Mouse (Mus musculus) kidney, postnatal 36 days (tissue): ENCODE measurements around the gene Gipc3.

Experiments
- DNase-seq, 2 experiments: peaks; one replicate each; pipeline ENCODE4 v3.0.0; 2021 to 2022; ENCODE audit warnings: mixed read lengths in 2 of 2

Gipc3 gene

DNA sequence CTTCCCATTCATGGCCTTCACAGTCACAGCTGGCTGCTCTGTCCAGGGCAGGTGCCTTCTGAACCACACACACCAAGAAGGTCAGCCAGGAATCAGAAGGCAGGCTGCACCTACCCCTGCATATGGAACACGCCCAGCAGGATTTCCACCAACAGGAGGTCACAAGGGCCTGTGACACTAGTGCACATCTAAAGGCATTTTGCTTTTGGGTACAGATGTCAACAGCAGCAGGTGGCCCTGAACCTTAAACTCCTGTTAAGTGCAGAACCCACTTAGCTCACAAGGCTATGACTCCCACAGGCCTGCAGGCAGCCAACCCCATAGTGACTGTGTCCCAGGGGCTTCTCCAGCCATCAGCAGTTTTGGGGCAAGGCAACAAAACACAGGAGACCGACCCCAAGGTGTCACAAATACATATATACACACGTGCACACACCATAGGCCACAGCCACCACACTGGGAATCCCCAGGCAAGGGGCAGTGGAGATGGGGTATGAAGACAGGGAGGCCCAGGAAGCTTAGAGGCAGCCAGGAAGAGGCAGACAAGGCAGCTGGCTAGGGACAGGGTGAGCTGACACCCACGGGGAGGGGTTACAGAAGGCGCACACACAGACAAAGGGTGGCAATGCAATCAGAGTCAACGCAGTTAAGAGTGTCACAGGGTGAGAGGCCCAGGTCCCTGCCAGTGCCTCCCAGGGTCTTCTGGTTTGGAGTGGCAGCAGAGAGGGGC is 23.6 kb upstream of the Gipc3 start:
- peak; percentile 46 to 49 for DNase-seq

DNA sequence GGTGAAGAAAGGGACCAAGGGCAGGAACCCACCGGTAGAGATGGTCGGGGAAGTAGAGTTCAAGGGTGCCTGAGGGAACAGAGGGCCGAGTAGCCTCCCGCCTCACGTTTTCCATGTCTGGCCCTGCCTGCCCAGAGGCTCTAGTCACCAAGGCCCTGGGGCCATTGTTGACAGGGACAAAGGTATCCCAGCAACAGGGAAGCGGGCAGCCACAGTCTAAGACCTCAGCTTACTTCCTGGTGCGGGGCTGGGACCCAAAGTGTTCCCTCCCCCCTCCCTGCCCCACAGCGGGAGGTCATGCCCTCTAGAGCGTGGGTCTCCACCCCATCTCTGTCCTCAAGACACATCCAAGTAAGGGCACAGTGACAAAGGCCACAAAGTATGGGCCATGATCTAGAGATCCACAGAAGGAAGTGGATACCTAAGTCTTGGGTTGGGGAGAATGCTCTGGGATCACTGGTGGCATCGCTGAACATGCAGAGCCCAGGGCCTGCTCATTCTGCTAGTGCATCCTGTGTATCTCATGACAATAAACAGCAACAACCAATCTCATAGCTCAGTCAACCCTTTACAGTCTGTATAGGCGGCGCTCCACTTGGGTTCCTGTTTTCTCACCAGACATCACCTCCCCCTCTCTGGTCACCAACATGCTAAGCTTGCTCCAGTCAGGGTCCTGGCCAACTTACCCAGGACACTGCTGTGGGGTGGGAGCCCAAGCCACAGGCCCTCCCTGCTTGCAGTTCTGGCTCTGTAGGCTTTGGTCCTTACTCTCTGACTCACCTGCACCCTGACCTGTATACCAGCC is 22.8 kb upstream of the Gipc3 start, which contains the start of gene 4930404N11Rik:
Gene 4930404N11Rik, minus strand, starts transcription at position 145 of the 805 bp plus-strand sequence.
- no peak for DNase-seq

DNA sequence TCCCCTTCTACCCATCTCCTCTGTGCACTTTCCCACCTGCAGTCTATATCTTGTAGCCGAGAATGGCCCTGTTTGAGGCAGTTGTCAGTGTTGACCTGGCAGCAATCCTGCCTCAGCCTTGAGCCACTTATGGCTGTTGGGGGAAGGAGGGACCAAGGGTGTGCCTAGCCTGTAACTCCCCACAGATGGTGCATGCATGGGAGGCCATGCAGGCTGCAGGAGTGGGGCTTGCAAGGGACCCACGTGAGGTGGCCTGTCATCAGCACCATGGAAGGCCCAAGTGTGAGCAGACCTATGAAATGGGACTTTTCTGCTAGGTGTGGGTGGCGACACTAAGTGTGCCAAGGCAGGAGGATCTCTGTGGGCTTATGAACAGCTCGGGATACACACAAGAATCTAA is 22.0 kb upstream of the Gipc3 start:
- DNase-seq: no peak

DNA sequence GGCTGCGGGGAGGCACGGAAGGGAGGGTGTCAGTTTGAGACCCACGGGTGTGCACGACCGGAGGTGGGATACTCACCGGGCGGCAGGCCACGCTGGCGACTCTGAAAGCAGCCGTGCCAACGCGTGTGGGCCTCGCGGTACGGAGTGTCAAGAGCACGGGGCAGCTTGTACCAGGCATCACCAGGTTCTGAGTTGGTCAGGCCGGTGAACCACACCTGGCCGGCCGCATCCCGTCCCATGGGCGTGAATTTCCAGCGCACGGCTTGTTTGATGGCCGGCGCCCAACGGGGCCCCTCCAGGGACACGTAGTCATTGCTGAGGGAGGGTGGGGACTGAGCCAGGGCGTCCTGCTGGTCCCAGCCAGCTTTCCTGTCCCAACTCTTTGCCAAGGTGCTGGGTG is 21.6 kb upstream of the Gipc3 start:
- peak in 1 of 2 experiments; percentile 37 for DNase-seq

DNA sequence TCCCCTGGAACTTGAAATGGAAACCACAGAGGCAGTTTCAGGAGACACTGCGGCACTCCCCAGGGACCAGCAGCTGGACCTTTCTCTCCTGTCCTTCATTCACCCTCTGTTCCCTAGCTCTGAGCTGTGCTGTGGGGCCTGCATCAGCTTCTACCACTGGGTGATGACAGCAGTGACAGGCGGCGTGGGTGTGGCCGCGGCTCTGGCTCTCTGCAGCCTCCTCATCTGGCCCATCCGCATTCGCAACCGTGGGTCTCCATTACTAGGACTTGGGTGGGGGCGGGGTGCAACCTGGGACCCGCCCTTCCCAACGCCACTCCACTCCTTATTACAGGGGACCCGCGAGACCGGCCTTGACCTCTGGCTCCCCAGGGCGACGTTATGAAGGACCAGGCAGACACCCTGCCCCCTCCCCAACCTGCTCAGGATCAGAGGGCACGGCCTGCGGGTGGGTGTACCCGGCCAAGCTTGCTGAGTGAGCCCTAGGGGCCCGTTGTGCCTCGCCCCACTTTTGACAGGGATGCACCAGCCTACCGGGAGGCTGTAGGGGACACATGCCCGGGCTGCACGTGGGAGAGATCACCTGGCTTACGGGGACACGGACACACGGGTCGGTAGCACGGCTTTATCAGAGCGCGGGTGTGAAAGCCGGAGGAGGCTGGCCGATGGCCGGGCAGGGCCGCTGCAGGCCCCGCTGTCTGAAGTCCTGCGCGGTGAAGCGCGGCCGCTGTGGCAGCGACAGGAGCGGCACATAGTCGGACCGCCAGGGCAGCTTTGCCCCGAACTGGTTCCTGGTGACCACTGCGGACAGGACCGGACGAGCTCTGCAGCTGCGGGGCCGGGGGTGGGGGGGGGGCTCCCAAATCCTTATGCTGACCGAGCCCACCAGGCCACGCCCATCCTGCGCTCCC is 20.6 kb upstream of the Gipc3 start:
- peak in 1 of 2 experiments; percentile 78 for DNase-seq

DNA sequence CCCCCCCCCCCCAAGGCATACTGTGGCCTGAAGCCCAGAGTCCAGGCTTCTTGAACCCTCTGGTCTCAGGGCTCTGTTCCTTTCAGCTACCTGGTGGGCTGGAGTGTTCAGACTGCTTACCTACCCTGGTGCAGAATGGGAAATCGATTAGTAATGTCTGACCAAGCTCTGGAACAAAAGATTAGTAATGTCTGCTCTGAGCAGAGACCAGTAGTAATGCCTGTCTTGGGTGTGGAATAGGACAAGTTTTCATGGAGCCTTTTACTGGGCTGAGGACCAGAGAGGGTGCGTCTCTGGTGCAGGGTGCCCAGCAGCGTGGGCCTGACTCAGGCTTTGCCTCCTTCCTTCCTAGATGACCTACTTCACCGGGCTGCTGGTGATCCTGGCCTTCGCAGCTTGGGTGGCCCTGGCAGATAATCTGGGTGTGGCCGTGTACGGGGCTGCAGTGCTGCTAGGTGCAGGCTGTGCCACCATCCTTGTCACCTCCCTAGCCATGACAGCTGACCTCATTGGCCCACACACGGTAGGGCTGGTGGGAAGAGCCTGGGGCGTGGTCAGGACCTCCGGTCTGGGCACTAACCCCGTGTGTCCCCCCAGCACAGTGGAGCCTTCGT is 19.4 kb upstream of the Gipc3 start:
- DNase-seq: no peak

DNA sequence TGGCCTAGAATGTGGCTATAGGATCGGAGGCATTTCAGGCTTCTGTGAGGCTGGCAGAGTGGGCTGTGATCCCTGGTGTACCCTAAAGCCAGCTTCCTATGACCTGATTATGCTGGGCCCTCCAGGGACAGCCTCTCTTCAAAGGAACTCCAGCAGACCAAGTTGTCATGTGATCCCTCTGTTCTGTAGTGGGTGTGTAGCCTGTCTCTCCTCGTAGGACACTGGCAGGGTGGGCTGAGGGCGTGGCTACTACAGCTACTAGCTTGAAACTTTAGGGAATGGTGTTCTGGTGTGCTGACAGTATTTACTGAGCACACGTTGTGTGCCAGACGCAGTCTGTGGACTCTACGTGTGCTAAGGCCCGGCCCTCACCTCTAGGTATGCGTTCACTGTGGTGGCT is 17.7 kb upstream of the Gipc3 start:
- DNase-seq: no peak

DNA sequence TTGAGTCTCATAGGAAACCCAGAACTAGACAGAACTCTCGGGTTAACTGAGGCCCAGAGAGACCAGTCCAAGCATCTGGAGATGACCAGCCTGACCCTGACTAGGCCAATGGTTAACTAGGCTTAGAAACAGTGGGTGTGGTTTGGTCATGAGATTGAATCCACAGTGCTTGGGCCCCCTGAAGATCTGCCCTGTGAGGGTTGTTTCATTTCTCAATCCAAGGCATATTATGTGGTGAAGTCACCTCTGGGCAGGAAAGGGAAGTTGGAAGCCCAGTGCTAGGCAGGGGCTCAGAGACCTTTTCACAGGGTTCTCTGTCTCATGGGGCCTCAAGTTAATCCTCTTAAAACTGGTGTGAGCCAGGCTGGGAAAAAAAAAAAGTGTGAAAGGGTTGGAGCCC is 15.8 kb upstream of the Gipc3 start:
- peak; percentile 53 to 75 for DNase-seq

DNA sequence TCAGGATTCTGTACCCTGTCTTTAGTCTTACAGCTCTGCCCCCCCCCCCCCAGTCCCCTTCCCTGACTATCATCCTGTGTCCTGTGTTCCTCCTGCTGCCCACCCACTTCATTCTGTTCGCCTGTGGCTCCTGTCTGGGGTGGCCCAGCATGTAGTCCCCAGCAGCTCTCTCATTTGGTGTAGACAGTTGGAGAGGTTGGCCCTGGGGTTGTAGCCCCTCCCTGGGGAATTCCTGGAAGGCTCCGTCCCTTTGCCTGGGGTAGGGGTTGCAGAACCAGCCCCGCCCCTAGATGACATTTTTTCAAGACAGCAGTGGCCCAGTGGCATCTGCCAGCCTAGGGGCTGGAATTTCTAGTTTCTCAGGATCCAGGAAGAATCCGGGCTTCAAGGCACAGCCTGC is 15.1 kb upstream of the Gipc3 start:
- DNase-seq: no peak

DNA sequence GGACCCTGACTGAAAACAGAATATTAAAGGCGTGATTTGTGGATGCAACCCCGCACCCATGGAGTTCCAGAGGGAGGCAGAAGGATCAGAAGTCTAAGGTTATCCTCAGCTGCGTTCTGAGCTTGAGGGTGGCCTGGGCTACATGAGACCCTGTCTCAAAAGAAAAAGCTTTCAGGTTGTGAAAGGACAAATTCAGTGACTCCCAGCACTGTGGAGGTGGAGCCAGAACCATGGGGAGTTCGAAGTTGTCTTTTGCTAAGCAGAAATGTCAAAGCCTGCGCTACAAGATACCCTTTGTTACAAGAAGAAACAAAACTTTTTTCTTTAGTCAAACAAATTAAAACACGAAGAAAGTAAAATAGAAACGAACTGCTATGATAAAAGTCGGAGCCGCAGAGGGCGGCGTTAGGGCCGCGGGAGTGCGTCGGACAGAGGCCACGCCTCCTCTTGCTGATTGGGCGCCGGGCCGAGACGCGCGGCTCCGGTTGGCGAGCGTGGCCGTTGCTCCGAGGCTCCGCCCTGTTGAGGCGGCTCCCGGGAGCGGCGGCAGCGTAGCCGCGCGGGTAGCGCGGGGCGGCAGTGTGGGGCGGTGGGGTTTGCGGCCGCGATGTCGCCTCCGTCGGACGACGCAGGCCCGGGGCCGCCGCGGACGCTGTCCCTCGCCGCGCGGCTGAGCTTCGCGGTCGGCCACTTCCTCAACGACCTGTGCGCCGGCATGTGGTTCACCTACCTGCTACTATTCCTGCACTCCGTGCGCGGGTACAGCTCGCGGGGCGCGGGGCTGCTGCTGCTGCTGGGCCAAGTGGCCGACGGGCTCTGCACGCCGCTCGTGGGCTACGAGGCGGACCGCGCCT is 14.2 kb upstream of the Gipc3 start, which contains the start of gene Mfsd12:
Gene Mfsd12, plus strand, starts transcription at position 501 of the 854 bp plus-strand sequence.
- peak; percentile 94 to 96 for DNase-seq

DNA sequence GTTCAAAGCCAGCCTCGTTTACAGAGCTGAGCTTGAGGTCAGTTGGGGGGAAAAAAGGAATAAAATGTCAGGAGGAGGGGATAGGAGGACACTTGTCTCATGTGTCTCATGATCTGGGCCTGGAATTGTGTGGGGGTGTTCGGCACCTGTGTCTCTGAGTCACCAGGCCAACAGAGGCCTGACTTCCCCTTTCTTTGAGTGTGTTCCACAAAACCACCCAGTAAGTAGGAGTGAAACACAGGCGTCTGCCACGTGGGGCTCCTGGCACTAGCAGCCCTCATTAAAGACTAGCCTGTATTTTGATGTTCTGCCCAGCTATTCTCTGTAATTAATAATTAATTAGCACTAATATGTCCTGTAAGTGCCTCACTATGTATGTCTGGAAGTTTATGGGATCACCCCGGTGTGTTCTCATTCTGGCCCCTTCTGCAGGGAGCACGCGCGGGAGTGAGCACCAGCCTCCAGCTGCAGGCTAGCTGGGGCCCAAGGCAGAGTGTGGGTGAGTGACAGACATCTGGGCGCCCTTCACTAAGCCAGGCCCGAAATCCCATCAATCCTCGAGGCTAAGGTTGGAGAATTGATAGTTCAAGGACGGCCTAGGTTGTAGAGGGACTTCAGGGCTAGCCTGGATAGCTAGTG is 13.4 kb upstream of the Gipc3 start:
- DNase-seq: peak; percentile 60 to 62

DNA sequence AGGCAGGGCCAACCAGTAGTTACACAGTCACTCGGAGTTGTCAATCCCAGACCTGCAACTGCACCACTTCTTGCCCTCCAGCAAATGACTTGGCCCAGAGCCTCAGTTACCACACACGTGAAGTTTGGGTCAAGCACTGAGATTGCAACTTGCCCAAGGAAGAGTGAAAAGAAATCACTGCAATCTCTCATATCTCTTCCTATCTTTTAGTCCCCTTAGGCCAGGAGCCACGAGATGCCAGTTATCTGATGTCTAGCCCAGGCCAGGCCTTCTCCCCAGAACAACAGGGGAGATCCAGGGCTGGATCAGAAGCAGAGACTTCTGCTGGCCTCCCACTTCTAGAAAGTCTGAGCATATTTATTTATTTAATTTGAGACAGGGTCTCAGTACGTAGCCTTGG is 12.5 kb upstream of the Gipc3 start:
- DNase-seq: no peak

DNA sequence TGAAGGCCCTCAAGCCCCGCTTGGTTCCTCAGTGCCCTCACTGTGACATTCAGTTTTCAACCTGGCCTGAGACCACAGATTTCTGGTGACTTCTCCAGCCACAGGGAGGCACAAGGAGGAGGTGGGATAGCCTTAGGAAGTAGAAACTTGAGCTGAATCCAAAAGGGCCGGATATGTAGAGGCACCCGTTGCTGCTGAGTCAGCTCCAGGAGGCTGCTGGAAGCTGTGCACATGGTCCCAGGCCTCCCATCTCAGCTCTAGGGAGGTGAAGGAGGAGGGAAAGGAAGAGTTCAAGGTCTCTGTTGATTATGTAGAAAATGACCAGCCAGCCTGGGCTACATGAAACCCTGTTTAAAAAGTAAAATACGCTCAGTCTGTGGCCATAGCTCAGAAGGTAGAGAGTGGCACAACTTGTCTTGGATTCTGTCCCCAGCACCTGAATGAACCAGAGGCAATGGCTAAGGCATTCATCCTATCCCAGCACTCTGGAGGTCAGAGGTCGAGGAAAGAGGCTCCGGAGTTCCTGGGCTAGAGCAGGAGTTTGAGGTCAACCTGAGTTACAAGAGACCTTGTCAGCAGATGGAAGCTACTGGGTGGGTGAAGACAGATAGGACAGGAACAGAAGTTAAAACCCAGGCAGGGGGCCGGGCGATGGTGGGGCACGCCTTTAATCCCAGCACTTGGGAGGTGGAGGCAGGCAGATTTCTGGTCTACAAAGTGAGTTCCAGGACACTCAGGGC is 11.8 kb upstream of the Gipc3 start:
- DNase-seq: no peak

DNA sequence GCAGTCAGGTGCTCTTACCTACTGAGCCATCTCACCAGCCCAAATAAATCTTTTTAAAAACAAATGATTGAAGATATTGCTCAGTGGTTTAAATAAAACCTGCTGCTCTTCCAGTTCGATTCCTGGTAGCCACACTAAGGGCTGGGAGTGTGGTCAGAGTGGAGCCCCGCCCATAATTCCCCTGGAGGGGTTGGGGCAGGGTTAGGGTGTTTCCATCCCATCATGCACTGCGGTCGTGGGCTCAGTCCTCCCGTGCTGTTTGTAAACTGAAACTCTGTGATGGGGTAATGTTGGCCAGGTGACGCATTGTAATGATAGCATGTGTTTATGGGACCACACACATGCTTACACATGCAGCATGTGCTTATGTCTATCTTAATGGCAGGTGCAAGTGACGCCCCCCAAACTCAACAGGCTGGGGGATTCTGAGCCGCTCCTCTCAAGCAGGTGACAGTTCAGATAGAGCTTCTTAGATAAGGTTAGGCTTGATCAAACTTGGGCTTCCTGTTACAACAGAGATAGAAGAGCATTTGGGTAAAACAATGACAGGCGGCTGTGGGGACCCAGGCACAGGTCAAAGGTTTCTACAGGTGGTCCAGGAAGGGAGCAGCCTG is 8.7 kb upstream of the Gipc3 start:
- no peak for DNase-seq

DNA sequence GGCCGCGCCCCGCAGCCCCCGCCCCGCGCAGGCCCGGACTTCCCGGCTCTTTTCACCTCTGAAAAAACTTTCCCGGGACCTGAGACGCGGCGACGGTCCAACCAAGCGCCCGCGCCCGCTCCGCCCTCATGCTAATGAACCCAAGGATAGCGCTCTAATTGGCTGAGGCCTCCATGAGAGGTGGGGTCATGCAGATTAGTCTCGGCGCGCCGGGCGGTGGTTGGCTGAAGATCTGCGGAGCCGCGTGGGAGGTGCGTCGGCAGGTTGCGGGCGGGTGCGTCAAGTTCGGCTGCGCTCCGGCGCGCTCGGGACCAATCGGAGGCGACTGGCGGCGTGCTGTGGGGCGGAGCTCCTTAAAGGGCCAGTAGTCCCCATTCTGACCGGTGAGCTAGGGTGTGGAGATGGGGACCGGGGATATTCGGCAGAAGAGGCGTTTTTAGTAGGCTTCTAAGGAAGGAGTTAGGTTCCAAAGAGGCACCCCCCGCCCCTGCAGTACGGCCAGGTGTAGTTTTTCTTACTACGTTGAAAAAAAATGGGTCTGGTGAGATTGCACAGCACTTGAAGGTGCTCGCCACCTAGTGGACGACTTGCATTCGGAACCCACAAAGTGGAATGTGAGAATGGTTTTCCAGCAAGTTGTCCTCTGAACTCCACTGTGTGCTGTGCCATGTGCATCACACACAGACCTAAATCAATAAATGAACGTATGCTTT is 7.4 kb upstream of the Gipc3 start, which contains the start of gene Hmg20b:
Gene Hmg20b, minus strand, starts transcription at position 130 of the 713 bp plus-strand sequence.
- peak; percentile 100 for DNase-seq

DNA sequence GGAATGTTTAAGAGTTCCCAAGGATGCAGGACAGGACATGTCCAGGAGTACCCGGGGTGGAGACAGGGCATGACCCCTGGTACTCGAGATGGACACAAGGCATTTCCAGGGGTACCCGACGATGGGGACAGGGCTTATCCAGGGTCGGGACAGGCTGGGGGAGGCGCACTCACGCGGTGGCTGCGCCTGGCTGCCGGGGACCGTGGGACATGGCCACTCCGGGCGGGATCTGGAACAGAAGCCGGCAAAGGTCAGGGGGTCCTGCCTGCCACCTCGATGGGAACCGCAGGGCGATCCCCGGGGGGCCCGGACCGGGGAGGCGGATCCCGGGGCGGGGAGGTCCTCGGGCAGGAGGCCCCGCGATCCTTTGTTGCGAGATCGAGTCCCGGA is 6.9 kb upstream of the Gipc3 start:
- DNase-seq: no peak

DNA sequence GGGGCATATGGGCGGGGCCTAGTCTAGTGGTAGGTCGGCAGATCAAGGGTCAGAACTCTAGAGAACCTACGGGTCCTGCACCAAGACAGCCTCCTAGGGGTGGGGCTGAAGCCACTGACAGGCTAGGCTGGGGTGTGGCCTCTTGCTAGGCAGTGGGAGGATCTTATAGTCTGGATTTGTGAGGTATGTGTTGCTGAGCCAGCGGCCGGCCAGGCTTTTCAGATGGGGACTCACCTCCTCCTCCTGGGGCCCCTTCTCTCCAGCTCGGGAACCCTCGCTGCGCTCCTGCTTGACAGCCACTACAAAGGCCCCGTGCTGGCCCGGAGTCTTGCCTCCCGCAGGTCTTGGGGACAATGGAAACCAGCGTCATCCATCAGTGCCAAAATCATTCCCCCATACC is 6.1 kb upstream of the Gipc3 start:
- peak; percentile 76 to 78 for DNase-seq

DNA sequence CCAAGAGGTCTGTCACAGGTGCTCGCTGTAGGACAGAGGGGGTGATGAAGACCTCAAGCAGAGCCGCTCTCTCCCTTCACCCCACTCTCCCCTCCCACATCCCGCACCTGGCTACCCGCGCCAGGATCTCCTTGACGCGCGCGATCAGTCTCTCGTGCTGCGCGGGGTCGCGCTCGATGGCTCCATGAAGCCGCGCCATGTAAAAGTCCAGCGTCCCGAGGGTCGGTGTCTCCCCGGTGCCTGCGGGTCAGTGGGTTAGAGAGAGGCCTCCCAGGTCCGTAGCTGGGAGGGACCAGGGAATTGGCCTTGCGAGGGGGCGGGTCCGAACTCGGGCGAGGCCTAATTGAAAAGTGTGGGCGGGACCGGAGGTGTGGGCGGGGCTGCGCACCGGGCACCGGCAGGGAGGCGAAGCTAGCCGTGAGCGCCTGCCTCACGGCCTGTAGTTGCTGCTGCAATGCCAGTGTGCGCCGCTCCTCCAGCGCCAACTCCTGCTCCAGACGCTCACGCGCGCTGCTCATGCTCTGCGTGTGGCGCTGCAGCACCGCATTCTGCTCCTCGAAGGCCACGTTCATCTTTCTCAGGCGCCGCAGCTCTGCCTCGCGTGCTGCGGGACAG is 3.5 kb upstream of the Gipc3 start:
- peak; percentile 88 to 93 for DNase-seq

DNA sequence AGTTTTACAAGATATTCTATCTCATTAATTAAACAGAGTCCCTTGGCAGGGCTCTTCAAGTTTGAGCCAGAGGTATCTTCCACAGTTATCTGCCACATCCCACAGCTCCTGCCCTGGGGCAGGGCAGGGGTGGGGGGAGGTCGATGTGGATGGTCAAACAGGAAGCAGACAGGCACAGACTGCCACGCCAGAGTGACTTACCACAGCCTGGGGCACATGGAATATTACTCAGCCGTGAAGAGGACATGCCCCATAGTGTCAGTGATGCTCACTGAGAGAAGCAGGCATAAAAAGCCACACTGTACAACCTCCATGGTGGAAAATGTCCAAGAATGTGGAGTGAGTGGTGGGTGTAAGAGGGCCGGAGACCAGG is 2.1 kb upstream of the Gipc3 start:
- no peak for DNase-seq
